Mouse (Mus musculus): ENCODE results near the gene Ubl3. TPM values are rescaled to one million over a fixed set of nuclear protein-coding genes. Genes with fewer than 3 reads are reported as not detected.
A peak's percentile ranks its signal among the peaks of the same experiment; 100 is the strongest.

The Ubl3 gene
- total RNA-seq, 2 experiments from 2014 or later, result 79.5 to 82.3 TPM

DNA sequence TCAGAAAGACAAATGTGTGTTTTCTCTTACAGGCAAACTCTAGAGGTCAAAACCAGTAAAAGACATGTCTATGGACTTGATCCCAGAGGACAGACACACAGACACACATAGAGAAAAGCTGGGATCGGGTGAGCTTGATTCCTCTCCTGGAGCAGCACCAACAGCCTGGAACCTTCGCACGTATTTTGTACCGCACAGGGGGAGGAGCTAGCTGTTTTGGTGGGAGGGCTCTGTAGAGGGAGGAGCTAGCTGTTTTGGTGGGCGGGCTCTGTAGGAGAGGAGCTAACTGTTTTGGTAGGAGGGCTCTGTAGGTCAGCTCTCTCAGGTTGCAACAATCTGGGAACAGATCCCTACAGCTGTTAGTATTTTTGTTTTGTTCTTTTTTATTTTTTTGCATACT lies 58.3 kb downstream of the Ubl3 start:
- DNase-seq, result no peak
- intact Hi-C loops (cut with DNase I; ENCODE audit: low total_unique reads), result no loop called here

DNA sequence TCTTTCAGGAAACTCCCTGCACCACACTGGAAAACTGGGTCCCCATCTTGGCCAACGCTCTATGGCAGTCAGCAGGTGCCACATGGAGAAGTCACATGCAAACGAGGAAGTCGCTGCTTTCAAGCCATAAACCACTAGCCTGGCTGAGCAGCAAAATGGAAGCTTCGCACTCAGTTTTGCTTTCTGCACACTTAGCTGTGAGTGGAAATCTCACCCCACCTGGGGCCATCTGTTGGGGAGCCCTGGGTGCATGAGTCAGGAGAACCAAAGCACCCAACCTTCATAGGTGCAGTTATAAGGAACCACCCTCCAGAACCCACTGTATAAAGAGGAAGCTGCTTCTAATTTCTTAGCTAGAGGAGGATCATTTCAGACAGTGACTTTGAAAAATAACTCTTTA lies 59.6 kb downstream of the Ubl3 start:
- no peak for DNase-seq
- intact Hi-C loops (cut with DNase I; ENCODE audit: low total_unique reads), result no loop called here

- intact Hi-C loops (cut with DNase I; ENCODE audit: low total_unique reads), result no loop called here
- no peak for DNase-seq
These were observed 62.2 kb downstream of the Ubl3 start for GRCm38 (mm10) chr5:148490391-148490790.

- peak; percentile 74 for DNase-seq
- intact Hi-C loops (cut with DNase I; ENCODE audit: low total_unique reads), result no loop called here
These were observed 62.8 kb downstream of the Ubl3 start for GRCm38 (mm10) chr5:148489724-148490193.

DNA sequence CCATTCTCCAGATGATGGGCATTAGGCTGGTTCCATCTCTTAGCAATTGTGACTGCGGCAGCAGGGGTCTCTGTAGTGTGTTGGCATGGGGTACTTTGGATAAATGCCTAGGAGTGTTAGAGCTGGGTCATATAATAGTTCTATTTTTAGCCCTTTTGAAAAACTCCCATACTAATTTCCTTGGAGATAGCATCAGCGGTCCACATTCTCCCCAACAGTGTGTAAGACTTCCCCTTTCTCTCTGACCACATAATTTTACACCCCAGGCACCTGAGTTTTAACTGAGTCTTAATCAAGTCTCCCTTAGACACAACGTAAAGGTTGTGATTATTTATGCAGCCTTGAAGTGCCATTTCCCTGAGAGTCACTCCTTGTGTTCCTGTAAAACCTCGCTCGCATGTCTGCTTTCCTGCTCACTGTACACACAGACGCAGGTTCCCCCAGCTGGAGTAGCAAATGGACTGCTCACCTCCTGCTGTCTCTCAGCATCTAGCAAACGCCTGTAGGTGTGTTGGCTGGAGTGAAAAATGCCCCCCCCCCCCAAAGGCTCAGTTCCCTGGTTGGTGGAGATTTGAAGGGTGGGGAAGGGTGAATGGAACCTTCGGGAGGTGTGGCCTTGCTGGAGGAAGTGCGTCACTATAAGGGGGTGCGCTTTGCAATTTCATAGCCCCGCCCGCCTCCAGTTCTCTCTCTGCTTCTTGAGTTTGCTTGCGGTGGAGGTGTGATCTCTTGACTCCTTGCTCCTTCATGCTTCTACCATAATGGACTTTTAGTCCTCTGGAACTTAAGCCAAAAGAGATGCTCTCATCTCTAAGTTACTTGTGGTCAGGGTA lies 63.5 kb downstream of the Ubl3 start:
- intact Hi-C loops (cut with DNase I; ENCODE audit: low total_unique reads), result no loop called here
- DNase-seq, result peak; percentile 25

DNA sequence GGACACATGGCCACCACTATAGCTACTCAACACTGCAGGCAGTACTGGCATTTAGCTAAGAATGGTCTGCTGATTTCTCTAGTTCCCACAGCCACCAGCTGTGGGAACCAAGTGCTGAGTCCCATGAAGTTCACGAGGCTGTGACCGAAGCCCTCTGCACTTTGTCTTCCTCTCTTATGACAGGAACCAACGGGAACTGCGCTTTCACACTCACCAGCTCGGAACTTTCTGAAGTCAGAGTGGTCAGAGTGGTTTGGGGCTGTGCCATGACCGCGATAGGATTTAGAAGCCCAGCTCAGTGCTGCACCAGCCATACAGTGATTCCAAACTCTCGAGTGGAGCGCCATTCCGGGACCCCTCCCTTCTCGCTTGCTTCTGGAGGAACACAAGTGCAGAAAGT lies 66.4 kb downstream of the Ubl3 start:
- intact Hi-C loops (cut with DNase I; ENCODE audit: low total_unique reads), result no loop called here
- no peak for DNase-seq

- DNase-seq, result no peak
- intact Hi-C loops (cut with DNase I; ENCODE audit: low total_unique reads), result no loop called here
These were observed 70.8 kb downstream of the Ubl3 start for GRCm38 (mm10) chr5:148481745-148482144.

GRCm38 (mm10) chr5:148474346-148474745 lies 78.2 kb downstream of the Ubl3 start:
- intact Hi-C loops (cut with DNase I; ENCODE audit: low total_unique reads), result no loop called here

GRCm38 (mm10) chr5:148468626-148469441 lies 83.8 kb downstream of the Ubl3 start:
- DNase-seq, result no peak

More at GRCm38 (mm10) chr5:148474346-148474745, 78.2 kb downstream of the Ubl3 start:
- no peak for DNase-seq

GRCm38 (mm10) chr5:148466933-148467607 lies 85.5 kb downstream of the Ubl3 start:
- intact Hi-C loops (cut with DNase I; ENCODE audit: low total_unique reads), result no loop called here
- no peak for DNase-seq

More at GRCm38 (mm10) chr5:148468626-148469441, 83.8 kb downstream of the Ubl3 start:
- intact Hi-C loops (cut with DNase I; ENCODE audit: low total_unique reads), result no loop called here

GRCm38 (mm10) chr5:148466116-148466515 lies 86.5 kb downstream of the Ubl3 start:
- no peak for DNase-seq
- intact Hi-C loops (cut with DNase I; ENCODE audit: low total_unique reads), result no loop called here

- DNase-seq, result no peak
- intact Hi-C loops (cut with DNase I; ENCODE audit: low total_unique reads), result no loop called here
These were observed 87.5 kb downstream of the Ubl3 start for GRCm38 (mm10) chr5:148465091-148465490.

- no peak for DNase-seq
- intact Hi-C loops (cut with DNase I; ENCODE audit: low total_unique reads), result no loop called here
These were observed 88.1 kb downstream of the Ubl3 start for GRCm38 (mm10) chr5:148464489-148464888.

DNA sequence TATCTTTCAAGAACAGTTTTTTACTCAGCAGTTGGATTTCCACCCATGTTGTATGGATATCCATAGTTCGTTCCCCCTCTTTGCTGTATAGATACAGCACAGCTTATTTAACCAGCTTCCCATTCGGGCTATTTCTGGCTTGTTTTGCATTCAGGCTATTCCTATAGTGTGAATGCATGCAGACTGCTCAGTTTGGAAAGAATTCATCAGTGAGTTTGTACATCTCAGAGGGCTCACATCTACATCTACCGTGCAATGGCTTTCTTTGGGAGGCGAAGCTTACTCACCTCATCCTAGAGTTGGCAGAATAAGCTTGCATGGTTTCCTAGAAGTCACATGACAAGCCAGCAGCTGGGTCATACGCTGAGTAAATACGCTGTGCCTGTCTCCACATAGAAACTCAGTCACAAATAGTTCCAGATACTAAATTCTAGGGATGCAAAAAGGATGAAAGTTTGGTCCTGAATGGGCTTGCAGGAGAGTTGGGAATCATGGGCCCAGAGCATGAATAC lies 88.8 kb downstream of the Ubl3 start:
- intact Hi-C loops (cut with DNase I; ENCODE audit: low total_unique reads), result no loop called here

More for the DNA sequence above, 88.8 kb downstream of the Ubl3 start:
- DNase-seq, result no peak

Other genes starting within 250 kb of the Ubl3 start
- 1 to 10 TPM; 4.4 to 7.1 TPM for gene Slc7a1, start 152.9 kb downstream of the Ubl3 start, total RNA-seq (2021)

All from gastrocnemius, postnatal 14 days (tissue).